Mouse (Mus musculus): ENCODE data around the gene Ogfod1. TPM values are rescaled to one million over a fixed set of nuclear protein-coding genes. Genes with fewer than 3 reads are reported as not detected.
"Not testable (repeated sequence)": the region's sequence is repeated elsewhere in the genome, so short reads cannot be mapped to it uniquely, and the experiment has no call there.

The Ogfod1 gene
- polyA plus RNA-seq, 1 experiment, result 44.2 TPM

- WGBS, result under 1% methylated on average over 82 of the region's 130 CpGs
- H3K4me1 ChIP-seq (ENCODE audit: control insufficient read depth, insufficient read depth, low read length), result peaks cover 12% of the 10 kb centered on the region
- peak within 1 kb of the TSS; percentile 72 for H3K4me3 ChIP-seq (replicated peaks; ENCODE audit: insufficient read depth, low read depth, low read length)
- peak within 1 kb of the TSS; percentile 72 for H3K27ac ChIP-seq (ENCODE audit: insufficient read depth, low read length)
- no peak for TF ChIP-seq CTCF (IDR thresholded peaks at IDR 0.05; ENCODE audit: borderline replicate concordance, insufficient read depth, low read depth, low read length)
- no peak for TF ChIP-seq POLR2A (IDR thresholded peaks at IDR 0.05; ENCODE audit: borderline replicate concordance, insufficient read depth, low read length)
- H3K27me3 ChIP-seq (ENCODE audit: control insufficient read depth, insufficient read depth, low read length), result no peaks in the 10 kb centered on the region
- peak; percentile 74 to 79 for DNase-seq
Measured at GRCm38 (mm10) chr8:94012013-94012951, 24.7 kb upstream of the Ogfod1 start, which contains the start of gene Amfr. TSS of gene Amfr (minus strand) at chr8:94012842.

GRCm38 (mm10) chr8:94013026-94013612 lies 23.9 kb upstream of the Ogfod1 start:
- 37% methylated on average over 7 of the region's 7 CpGs for WGBS
- Histone ChIP-seq H3K27ac (ENCODE audit: insufficient read depth, low read length) (peak overlapping the region; percentile 72), H3K4me1 (ENCODE audit: control insufficient read depth, insufficient read depth, low read length) (peaks cover 12% of the 10 kb centered on the region), H3K27me3 (ENCODE audit: control insufficient read depth, insufficient read depth, low read length) (no peaks in the 10 kb centered on the region), H3K4me3 (replicated peaks; ENCODE audit: insufficient read depth, low read depth, low read length) (peak overlapping the region; percentile 72)
- DNase-seq, result no peak
- TF ChIP-seq CTCF (IDR thresholded peaks at IDR 0.05; ENCODE audit: borderline replicate concordance, insufficient read depth, low read depth, low read length), result no peak
- TF ChIP-seq POLR2A (IDR thresholded peaks at IDR 0.05; ENCODE audit: borderline replicate concordance, insufficient read depth, low read length), result no peak

- DNase-seq, result no peak
- Histone ChIP-seq H3K27me3 (ENCODE audit: control insufficient read depth, insufficient read depth, low read length) (no peaks in the 10 kb centered on the region), H3K4me1 (ENCODE audit: control insufficient read depth, insufficient read depth, low read length) (no peaks in the 10 kb centered on the region), H3K4me3 (replicated peaks; ENCODE audit: insufficient read depth, low read depth, low read length) (no peak overlapping the region), H3K27ac (ENCODE audit: insufficient read depth, low read length) (no peak overlapping the region)
- TF ChIP-seq POLR2A (IDR thresholded peaks at IDR 0.05; ENCODE audit: borderline replicate concordance, insufficient read depth, low read length) (no peak), CTCF (IDR thresholded peaks at IDR 0.05; ENCODE audit: borderline replicate concordance, insufficient read depth, low read depth, low read length) (no peak)
- 95% methylated on average over 6 of the region's 6 CpGs for WGBS
Measured at GRCm38 (mm10) chr8:94023916-94024315, 13.1 kb upstream of the Ogfod1 start.

- DNase-seq, result no peak
- Histone ChIP-seq H3K4me3 (replicated peaks; ENCODE audit: insufficient read depth, low read depth, low read length) (no peak overlapping the region), H3K27me3 (ENCODE audit: control insufficient read depth, insufficient read depth, low read length) (no peaks in the 10 kb centered on the region), H3K27ac (ENCODE audit: insufficient read depth, low read length) (no peak overlapping the region), H3K4me1 (ENCODE audit: control insufficient read depth, insufficient read depth, low read length) (0 out of 2 replicates have a peak, but pooled peaks cover 2% of the 10 kb centered on the region)
- TF ChIP-seq POLR2A (IDR thresholded peaks at IDR 0.05; ENCODE audit: borderline replicate concordance, insufficient read depth, low read length) (no peak), CTCF (IDR thresholded peaks at IDR 0.05; ENCODE audit: borderline replicate concordance, insufficient read depth, low read depth, low read length) (no peak)
- WGBS, result 95% methylated on average over 9 of the region's 9 CpGs
Measured at GRCm38 (mm10) chr8:94029701-94030100, 7.3 kb upstream of the Ogfod1 start.

- peaks cover 5% of the 10 kb centered on the region; the same call in 1 of the 2 replicates for H3K4me1 ChIP-seq (ENCODE audit: control insufficient read depth, insufficient read depth, low read length)
- H3K27me3 ChIP-seq (ENCODE audit: control insufficient read depth, insufficient read depth, low read length), result no peaks in the 10 kb centered on the region
- no peak overlapping the region for H3K27ac ChIP-seq (ENCODE audit: insufficient read depth, low read length)
- WGBS, result 45% methylated on average over 3 of the region's 3 CpGs
- TF ChIP-seq CTCF (IDR thresholded peaks at IDR 0.05; ENCODE audit: borderline replicate concordance, insufficient read depth, low read depth, low read length), result no peak
- no peak for TF ChIP-seq POLR2A (IDR thresholded peaks at IDR 0.05; ENCODE audit: borderline replicate concordance, insufficient read depth, low read length)
- H3K4me3 ChIP-seq (replicated peaks; ENCODE audit: insufficient read depth, low read depth, low read length), result no peak overlapping the region
- DNase-seq, result no peak
Measured at GRCm38 (mm10) chr8:94033601-94034000, 3.4 kb upstream of the Ogfod1 start.

GRCm38 (mm10) chr8:94035200-94035599 lies 1.8 kb upstream of the Ogfod1 start:
- Histone ChIP-seq H3K4me3 (replicated peaks; ENCODE audit: insufficient read depth, low read depth, low read length) (no peak overlapping the region), H3K27ac (ENCODE audit: insufficient read depth, low read length) (no peak overlapping the region)

GRCm38 (mm10) chr8:94036541-94036940 lies 457 bp upstream of the Ogfod1 start:
- peak in 1 of 2 experiments; percentile 73 for DNase-seq
- under 1% methylated on average over 25 of the region's 32 CpGs for WGBS
- TF ChIP-seq POLR2A (IDR thresholded peaks at IDR 0.05; ENCODE audit: borderline replicate concordance, insufficient read depth, low read length), result peak; percentile 40; the same call in 1 of the 2 replicates
- not testable (repeated sequence) for H3K27me3 ChIP-seq (ENCODE audit: control insufficient read depth, insufficient read depth, low read length); H3K4me1 ChIP-seq (ENCODE audit: control insufficient read depth, insufficient read depth, low read length); H3K27ac ChIP-seq (ENCODE audit: insufficient read depth, low read length)
- peak overlapping the region; percentile 73 for H3K4me3 ChIP-seq (replicated peaks; ENCODE audit: insufficient read depth, low read depth, low read length)

More at GRCm38 (mm10) chr8:94035200-94035599, 1.8 kb upstream of the Ogfod1 start:
- Histone ChIP-seq H3K27me3 (ENCODE audit: control insufficient read depth, insufficient read depth, low read length) (no peaks in the 10 kb centered on the region), H3K4me1 (ENCODE audit: control insufficient read depth, insufficient read depth, low read length) (peaks cover 5% of the 10 kb centered on the region; the same call in 1 of the 2 replicates)
- TF ChIP-seq CTCF (IDR thresholded peaks at IDR 0.05; ENCODE audit: borderline replicate concordance, insufficient read depth, low read depth, low read length) (no peak), POLR2A (IDR thresholded peaks at IDR 0.05; ENCODE audit: borderline replicate concordance, insufficient read depth, low read length) (no peak)
- DNase-seq, result no peak
- 47% methylated on average over 5 of the region's 5 CpGs for WGBS
